Mouse (Mus musculus) T-helper 1 cell (primary cell): ENCODE measurements around the gene Itih5.

Experiments used
- in situ Hi-C: fragments of 300-600 bp; cut with MboI, MseI; formaldehyde crosslinking; loops from one replicate; pipeline ENCODE4 v1.15.1; 2025; ENCODE audit warnings: high pct_unique_total_duplicates

Gene Itih5

DNA sequence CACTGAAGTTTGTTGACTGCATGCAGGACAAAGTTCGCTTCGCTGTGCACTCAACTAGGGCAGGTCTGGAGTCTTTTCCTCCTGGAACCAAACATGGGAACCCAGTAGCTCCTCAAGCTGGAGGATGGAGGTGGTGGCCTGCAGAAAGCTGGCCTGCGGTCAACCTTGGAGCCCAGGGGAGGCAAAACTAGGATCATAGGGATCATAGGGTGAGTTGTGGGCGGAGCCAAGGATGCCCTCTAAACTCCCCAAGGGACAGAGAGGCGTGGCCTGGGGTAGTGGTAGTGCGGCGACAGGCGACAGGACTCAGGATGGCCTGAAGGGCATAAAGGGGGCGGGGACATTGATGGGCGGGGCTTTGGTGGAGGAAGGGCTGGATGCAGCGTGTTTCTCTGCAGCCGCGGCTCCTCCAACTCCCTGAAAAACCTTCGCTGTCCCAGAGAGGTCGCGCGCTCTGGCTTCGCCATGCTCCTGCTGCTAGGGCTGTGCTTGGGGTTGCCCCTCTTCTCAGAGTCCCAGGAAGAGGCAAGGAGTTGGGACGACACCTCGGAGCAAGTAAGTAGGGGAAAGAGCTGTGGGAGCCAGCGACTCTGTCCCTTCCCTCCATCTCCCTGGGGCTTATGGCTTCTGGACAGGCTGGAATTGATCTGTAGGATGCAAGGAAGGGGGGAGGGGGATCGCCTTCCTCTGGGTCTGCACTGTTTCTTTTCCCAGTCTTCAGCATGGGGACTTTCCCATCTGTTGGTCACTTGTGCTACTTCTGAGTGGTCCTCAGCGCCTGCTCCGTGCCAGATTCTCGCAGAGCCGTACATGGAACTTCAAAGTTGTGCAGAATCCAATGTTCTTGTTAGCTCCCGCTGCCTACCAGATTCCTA, at the start of gene Itih5:
Gene Itih5 (plus strand): TSS at position 371 of the 875 bp plus-strand sequence.
- in situ Hi-C loops, result no loop called here

DNA sequence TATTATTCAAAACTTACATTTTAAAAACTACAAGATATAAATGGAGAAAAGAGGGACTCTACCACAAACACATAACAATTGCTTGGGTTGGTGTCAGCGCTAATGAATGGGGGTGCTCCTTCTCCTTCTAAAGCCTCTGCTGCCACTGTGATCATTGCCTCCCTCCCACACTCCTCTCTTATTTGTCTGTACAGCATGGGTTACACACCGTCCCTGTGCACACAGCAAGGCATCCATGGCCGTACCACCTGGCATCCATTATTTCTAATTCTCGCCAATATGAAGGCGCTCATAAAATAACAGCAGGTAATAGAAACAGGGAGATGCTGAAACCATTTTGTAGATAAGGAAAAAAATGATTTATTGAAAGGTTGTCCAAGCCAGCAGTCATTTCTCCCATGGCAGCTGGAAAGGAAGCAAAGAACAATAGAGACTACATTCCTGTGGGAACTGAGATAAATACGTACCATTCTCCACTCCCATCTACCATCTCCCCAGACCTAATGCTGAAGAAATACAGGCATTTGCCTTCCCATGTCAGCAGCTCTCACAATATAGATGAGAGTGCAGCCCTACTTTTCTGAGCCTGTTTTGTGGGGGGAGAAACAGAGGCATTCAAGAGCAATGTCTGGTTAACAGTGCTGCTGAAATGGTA, 44.7 kb upstream of the Itih5 start:
- in situ Hi-C loops, result no loop called here

DNA sequence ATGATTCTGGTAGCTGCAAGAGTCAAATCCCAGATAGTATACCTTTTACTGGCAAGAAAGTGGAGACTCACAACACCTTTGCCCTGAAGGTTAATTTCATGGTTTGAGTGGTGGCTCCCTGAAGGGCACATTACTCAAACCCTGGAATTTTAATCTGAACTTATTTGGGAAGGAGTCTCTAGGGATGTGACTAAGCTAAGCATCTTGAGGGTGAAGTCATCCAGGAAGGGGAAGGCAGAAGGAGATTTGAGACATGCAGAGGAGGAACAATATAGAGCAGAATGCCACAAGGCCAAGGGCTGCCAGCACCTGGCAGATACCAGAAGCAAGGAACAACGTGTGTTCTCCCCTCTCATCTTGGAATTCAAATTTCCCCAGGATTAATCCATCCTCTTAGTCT, 34.6 kb upstream of the Itih5 start:
- in situ Hi-C loops, result no loop called here

DNA sequence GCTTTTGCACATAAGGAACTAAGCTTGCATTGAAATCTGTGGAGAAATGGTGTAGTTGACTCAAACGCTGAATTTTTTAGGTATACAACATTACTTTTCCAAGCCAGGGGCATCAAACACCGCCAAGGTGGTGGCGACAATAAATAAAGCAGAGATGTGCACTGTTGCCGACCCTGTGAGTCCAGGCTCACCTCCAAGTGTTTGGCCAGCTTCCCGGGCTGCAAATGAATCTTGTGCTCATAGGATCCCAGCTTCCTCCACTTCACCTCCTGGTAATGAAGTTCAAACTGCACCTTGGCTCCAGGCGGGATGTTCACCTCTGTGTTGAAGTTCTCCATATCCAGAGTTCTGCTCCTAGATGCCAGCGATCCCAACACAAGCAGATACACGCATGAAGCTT, 34.1 kb upstream of the Itih5 start:
- in situ Hi-C loops, result no loop called here

DNA sequence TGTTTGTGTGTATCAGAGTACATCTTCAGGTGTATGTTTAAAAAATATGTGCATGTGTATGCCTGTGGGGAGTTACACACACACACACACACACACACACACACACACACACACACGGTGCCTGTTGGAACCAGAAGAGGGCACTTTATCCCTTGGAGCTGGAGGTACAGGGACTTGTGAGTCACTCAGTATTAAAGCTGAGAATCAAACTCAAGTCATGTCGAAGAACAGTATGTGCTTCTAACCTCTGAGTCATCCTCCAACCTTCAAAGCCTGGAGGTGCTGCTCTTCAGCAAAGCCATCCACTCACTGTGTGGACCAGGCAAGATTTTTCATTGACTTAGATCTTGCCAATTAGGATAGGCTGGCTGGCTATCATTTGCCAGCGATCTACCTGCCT, 31.5 kb upstream of the Itih5 start:
- in situ Hi-C loops, result no loop called here

DNA sequence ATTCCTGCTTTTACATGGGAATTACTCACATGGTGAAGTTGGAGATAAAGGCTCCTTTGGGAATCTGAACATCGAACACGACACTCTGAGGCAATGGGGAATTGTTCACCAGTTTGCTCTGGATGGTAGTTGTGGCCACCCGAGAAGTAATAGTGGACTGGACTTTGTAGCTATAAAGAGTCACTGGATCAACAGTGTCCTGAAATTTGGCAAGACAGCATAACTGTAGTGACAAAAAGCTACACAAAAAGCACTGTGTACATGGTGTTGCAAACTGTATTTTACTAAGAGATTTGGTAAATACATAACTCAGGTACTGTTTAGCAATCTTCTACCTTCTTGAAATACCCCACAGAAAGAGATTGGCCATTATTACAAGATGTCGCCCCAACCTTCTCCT, 27.2 kb upstream of the Itih5 start:
- in situ Hi-C loops, result no loop called here

DNA sequence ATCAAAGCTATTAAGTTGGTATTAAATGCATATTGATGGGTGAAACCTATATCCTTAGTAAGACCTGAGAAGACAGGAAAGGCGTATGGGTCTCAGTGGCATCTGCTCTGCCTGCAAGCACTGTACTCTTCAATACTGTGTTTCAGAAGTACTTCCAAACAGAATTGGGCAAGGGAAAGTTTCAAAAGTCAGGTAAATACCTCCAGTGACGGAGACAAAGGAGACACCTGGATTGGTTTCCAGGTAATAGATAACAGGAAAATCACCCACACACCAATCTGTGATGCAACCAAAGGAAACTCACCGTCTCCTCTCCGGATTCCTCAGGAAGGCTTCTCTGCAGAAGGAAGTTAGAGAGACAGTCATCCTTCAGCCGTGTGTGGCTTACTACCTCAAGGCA, 25.9 kb upstream of the Itih5 start:
- in situ Hi-C loops, result no loop called here

DNA sequence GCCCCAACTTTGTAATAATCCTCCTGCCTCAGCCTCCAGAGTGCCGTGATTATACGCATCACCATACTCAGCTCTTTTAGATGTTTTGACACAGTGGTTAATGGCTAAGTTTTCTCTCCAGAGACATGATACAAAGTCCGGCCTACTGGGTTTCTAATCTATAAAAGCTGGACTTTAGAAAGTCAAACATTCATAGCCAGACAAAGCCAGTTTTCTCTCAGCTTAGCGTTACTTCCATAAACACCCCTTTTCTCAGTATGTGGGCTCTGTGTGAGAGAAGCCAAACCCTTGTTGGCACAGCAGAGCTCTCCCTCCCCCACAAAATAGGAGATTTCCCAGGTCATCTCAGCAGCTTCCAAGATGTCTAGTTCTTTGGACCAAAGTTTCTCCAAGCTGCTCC, 24.8 kb upstream of the Itih5 start:
- in situ Hi-C loops, result no loop called here

DNA sequence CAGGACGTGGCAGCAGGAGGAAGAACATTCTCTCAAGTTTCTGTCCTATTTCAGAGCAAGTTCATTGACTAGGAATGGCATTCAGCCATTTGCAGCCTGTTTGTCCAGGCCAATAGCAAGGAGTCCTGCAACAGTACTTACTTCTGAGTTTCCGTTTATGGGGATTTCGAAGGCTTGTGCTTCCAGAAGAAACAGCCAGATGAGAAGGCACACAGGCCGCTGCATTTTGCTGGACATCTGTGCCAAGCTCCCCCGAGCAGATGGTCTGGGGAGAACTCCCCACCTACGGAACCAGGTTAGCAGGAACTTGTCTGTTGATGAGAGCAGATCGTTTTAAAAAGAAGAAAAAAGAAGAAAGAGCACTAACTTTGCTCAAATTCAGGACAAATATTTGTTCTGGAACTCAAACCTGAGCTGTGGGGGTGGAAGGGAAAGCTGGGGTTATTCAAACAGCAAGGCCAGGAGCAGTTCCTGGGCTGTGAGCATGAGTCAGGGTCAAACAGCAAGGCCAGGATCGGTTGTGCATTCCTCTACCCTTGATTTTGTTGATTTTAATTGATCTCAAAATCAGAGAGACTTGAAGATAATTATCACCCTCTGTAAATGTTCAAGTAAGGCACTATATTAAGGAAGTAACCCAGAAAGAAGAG, 22.9 kb upstream of the Itih5 start:
- in situ Hi-C loops, result no loop called here

DNA sequence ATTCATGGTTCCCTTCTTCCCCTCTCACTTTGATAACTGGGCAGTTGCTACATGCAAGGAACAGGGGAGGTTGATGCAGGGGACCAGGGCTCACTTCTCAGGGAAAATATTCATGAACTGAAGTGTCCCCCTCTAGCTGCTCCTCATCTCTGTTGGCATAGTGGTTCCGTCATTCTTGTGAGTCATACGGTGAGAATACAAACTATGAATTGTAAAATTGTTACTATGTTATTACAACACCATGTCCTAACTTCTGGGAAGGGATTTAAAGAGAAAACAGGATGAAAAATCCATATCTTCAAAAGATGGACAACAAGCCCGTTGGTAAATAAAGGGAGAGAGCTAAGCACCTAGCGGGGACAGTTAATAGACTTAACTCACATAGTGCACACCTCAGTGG, 22.1 kb upstream of the Itih5 start, which contains the start of gene Itih2:
Gene Itih2 (minus strand): TSS at position 101 of the 400 bp plus-strand sequence.
- in situ Hi-C loops, result no loop called here

DNA sequence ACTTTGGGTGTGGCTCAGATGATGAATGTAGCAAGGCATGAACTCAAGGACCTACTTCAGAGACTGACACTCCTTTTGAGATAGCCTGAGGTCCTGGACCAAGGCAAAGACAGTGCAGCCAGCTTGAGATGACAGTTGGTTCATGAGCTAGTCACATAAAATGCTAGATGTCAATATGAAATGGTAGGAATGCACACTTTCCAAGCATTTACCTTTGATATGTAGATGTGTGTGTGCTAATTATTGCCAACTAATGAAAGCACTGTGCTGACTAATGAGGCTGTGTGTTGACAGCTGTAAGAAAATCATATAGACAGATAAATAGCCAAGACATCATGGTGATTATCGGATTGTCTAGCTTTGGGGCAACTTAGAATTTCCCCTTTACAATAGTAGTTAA, 21.2 kb upstream of the Itih5 start:
- in situ Hi-C loops, result no loop called here

DNA sequence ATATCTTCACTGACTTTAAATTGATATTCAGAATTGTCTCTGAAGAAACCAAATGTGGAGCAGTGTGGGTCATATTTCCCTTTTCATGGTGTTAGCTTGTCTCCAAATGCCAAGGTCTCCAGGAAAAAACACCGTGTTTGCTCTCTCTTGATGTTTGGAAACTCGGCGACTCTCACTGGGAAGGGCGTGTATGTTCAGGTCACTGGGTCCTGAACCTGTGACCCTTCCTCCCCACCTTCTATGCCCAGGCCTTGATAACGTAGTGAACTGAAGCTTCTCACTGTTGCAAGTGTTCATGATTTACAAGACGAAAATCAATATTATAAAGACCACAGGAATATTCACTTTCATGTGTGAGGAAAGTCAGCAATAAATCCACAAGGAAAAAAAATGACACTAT, 19.4 kb upstream of the Itih5 start:
- in situ Hi-C loops, result no loop called here

DNA sequence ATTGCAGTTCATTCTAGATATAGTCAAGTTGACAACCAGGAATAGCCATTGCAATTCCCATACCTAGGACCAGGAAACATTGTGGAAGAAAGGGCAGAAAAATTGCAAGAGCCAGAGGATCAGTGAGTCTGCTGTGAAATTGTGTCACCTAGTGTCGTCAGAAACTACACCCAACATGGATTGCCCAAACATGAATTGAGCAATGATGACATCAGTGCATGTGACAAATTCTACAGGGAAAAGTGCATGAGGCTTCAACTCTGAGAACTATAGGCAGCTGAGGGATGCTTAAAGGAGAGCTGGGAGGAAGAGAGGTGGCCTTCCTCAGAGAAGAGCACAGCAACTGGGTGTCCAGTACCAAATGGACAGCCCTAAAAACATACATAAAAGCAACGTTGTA, 16.1 kb upstream of the Itih5 start:
- in situ Hi-C loops, result loop anchor here (5.0 kb wide), 1 partner anchor 35 kb away; no protein-coding TSS in a partner anchor

DNA sequence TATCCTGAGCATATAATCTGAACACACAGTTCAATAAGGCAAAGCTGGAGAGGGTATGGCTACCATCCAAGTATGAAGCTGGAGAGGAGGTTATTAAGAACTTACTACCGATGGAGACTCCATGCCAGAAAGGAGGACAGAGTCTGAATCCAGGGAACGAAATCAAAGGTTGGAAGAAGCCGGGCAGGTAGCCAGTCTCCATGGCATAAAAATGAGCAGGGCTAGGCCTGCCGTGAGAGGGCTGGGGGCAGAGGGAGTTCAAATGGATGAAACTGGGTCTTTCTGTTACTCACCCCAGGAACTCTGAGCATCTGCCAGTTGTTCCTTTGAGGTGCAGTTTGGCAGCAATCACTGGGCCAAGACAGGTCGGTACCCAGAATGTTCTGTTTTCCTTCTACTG, 12.9 kb upstream of the Itih5 start:
- in situ Hi-C loops, result no loop called here

DNA sequence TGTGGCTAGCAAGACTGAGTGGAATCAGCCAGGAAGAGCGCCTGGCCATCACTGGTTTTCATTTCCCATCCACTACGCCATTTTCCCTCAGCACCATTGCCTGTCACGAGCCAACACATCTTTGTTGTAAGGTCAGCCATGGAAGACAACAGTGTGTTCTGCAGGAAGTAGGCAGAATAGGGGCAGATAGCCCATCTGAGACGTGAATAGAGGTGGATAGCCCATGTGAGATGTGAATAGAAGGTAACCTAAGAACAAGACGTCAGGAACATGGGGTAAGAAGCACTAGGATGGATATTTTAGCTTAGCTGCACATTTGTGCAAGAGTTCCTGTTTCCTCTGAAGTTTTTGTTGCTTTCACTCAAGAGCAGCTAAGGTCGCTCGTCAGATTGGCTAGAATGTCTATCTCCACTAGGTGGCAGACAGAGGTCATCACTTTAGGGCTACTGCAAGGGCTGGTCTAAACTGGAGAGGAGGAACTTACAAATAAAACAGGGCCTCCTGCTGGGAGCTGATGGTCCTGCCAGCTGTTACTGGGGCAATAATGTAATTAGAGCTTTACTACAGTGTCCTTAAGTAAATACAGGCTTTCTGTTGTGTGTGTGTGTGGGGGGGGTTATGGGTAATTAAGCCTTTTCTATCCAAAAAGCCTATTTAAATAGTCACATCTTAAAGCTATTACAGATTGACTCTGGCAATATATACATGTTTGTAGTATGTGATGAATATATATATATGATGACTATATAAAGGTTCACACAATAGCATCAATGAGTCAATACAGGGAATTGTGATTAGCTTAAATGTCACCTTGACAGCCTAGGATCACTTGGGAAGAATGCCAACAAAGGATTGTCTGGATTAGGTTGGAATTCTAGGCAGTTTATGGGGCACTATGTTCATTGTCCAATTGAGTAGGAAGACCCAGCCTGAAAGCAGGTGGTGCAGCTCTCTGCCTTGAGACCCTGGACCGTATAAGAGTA, 10.6 kb upstream of the Itih5 start:
- in situ Hi-C loops, result no loop called here

DNA sequence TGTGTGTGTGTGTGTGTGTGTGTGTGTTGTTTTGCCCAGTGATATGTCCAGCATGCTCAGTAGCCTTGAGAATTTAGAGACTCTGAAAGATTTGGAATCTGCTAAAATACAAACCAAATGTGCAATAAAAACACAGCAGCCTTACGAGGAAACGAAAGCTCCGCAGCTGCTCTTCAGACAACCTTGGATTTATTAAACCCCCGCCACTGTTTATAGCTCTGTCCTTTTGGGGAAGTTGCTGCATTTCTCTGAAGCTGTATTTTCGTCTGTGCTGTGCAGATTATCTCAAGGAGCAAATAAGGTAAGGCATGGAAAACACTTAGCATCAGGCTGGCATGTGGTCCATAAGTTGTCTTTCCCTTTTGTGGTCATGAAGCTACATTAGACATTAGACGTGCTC, 7.9 kb upstream of the Itih5 start:
- in situ Hi-C loops, result no loop called here

DNA sequence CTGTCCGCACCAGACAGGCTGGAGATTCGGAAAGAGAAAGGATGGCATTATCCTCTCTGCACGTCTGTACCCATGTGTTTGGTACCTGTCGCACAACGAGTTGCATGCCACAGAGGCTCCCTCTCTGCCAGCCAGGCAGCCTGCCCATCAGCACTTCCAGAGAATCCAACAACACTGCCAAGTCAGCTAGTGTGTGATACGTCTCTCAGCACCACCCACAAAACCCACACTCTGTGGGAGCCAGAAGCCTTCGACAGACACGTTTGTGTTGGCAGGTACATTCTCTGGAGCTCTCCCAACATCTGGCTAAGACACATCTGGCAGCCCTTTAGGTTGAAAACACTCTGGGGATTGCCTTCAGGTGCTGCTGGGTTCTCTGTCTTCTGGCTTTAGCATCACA, 6.2 kb upstream of the Itih5 start:
- in situ Hi-C loops, result no loop called here

DNA sequence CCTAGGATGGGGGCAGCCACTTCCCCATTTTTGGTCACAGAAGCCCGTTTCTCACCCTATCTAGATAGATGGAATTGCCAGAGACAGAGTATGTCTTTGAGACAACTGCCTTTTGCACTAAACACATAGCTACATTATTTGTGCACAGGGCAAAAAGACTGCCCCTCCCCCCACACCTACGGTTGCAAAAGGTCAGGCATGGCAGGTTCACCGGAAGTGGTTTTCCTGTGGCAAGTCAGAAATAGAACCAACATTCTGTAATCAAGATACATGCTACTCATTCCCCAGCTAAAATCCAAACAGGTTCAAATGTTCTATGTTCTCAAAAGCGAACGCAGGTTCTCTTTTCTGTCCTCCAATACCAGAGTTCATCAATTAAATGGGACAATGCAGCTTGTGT, 781 bp upstream of the Itih5 start:
- in situ Hi-C loops, result no loop called here

DNA sequence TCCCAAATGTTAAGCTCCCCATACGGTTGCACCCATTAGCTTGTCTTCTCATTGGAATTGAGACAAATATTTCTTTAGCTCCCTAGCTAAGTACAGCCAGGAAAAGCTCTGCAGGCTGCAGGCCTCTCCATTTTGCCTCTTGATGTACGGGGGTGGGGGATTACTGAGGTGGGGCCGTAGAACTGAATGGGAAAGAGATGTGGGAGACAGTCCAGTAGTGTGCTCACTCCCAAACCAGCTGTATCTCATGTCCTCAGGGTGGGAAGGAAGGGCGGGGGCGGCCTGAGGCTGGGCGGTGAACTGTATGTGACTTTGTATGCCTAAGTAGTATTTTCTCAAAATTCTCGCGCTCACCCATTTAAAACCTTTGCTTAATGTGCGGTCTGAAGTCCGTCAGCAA, 3.8 kb downstream of the Itih5 start:
- in situ Hi-C loops, result no loop called here

DNA sequence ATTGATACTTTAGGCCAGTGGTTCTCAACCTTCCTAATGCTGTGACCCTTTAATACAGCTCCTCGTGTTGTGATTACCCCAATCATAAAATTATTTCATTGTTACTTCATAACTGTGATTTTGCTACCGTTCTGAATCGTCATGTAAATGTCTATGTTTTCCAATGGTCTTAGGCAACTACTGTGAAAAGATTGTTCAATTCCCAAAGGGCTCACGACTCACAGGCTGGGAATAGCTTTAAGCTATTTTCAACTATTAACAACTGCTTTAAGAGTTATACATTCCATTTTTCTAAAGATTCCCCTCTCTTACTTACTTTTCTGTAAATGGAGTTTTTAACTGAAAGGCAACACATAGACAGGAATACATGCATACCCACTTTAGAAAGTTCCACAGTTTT, 8.6 kb downstream of the Itih5 start:
- in situ Hi-C loops, result no loop called here

DNA sequence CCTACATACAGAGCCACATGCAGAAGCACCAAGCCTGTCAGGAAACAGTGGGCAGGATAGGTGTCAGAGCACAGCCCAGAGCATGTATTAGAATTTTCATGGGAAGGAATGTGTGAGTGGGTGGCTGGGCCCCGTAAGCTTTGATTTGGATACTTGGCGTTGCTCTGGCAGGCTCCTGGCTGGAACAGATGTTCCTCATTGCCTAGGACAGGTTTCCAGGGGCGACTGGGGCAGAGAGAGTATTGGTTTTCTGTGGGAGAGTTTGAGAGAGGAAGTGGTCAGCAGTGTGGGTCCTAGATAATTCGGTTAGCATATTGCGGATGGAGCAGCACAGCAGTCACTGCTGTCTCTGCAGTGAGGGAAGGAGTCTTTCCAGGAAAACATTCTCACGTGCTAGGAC, 13.3 kb downstream of the Itih5 start:
- in situ Hi-C loops, result no loop called here

DNA sequence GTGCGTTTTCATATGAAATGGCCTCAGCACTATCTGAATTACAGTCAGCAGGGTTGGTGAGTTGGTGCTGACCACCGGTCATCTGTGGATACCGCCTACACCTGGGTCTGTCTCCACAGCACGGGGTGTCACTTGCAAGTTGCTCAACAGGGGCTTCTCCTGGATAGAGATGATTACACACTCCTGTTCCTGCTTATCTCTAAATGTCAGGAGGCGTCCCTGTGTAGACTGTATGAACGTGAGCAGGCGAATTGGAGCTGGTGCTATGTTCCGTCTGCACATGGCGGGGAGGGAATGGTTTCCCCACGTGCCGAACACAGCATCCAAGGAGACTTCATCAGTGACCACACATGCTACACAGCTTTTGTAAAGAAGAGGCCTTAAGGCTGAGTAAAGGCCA, 13.9 kb downstream of the Itih5 start:
- in situ Hi-C loops, result no loop called here
